ENCODE assay signal across 8 mouse cellular contexts in the genomic region with DNA sequence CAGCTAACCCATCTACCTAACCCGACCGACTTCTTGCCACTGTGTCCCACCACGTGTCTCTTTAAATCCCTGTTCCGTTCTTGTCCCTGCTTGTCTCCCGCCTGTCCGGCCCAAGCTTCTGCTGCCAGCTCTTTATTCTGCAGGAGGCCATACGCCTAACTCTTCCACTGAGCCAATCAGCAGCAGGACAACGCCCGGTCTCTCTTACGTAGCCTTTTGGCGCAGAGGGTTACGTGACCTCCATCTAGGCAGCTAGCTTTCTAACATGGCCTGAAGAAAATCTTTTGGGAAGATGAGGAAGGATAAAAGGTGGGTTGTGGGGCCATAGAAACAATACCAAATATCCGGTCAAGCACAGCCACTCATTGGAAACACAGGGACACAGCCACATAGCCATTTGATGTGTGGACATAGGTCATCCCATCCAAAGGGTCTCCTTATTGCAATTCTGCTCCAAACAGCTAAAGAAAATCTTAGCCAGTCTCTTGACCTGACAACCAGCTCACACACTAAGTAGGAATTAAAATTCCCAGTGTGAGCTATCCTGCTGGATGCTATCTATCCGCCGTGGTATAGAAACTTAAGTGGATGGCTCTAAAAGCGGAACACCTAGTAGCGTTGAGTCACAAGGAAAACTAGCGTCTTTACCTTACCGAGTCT. TPM values are rescaled to one million over a fixed set of nuclear protein-coding genes. Genes with fewer than 3 reads are reported as not detected.
DNase-seq lines count a peak whose midpoint lies in the region; ATAC-seq and TF ChIP-seq lines count a peak whose summit lies in the region.

No protein-coding gene starts in this region.

- peak; percentile 59 for ATAC-seq in Patski
- ATAC-seq in hindbrain, embryonic 14.5 days (ENCODE audit: low FRiP score) = peak; percentile 80

- CTCF ChIA-PET in Patski (lab: Charles Lee) = interaction anchor here (0.6 to 2.6 kb wide), 16 partner anchors 9 to 362 kb away, joined by 3 to 9 read pairs (median 3); a partner anchor contains a TSS

- no peaks in the 10 kb centered on the region for H3K27me3 ChIP-seq in Patski
- H3K27me3 ChIP-seq in hindbrain, embryonic 14.5 days (ENCODE audit: control insufficient read depth, insufficient read depth, low read length) = no peaks in the 10 kb centered on the region

- no peaks in the 10 kb centered on the region for H3K9me3 ChIP-seq in hindbrain, embryonic 14.5 days (ENCODE audit: control insufficient read depth, low read length)

- H3K4me2 ChIP-seq in hindbrain, embryonic 14.5 days (replicated peaks) = peak overlapping the region; percentile 77

- H3K4me1 ChIP-seq in hindbrain, embryonic 14.5 days (replicated peaks; ENCODE audit: control insufficient read depth, insufficient read depth, low read length) = peaks cover 16% of the 10 kb centered on the region

- POLR2A ChIA-PET in Patski (lab: Charles Lee) = interaction anchor here (0.6 to 2.8 kb wide), 15 partner anchors 8 to 1039 kb away, joined by 3 to 13 read pairs (median 4); a partner anchor contains a TSS

- peak overlapping the region; percentile 52 for H3K4me3 ChIP-seq in hindbrain, embryonic 14.5 days (replicated peaks; ENCODE audit: low read length)

- H3K27ac ChIP-seq in hindbrain, embryonic 14.5 days = peak overlapping the region; percentile 97

- TF ChIP-seq CTCF in Patski (IDR thresholded peaks at IDR 0.05) = no peak

- WGBS in hindbrain, embryonic 14.5 days = under 1% methylated on average over 19 of the region's 19 CpGs

- in situ Hi-C loops in Patski (cut with MboI; ENCODE audit: low pct_unique_long_range_greater_than_20kb) = loop anchor here (10.0 kb wide), 1 partner anchor 198 kb away; no protein-coding TSS in a partner anchor

- H3K36me3 ChIP-seq in hindbrain, embryonic 14.5 days (replicated peaks; ENCODE audit: control insufficient read depth, insufficient read depth) = no peaks in the 10 kb centered on the region

- H3K9ac ChIP-seq in hindbrain, embryonic 14.5 days = peak overlapping the region; percentile 71

- DNase-seq in Patski (ENCODE audit: low read depth, low spot score) = no peak
- peak; percentile 87 to 91 for DNase-seq in cerebellum, postnatal 14 days
- DNase-seq in frontal cortex, postnatal 36 days (ENCODE audit: low spot score in 2 of 2) = peak; percentile 84 to 88
- DNase-seq in hindbrain, embryonic 14.5 days (ENCODE audit: low spot score) = peak; percentile 74
- DNase-seq in layer of hippocampus, postnatal 36 days = peak; percentile 72 to 76
- peak; percentile 95 for DNase-seq in lung, postnatal 36 days
- DNase-seq in right cerebral cortex, adult 2 months (ENCODE audit: low spot score in 2 of 2) = peak; percentile 80 to 85
- DNase-seq in urinary bladder, postnatal 10 days (ENCODE audit: low spot score) = peak; percentile 30

RNA-seq across cellular contexts. Expression of a gene that starts 0.8 kb away (rescaled TPM):
- 0.72 TPM for polyA plus RNA-seq in Patski (2021)
- polyA plus RNA-seq in hindbrain, embryonic 14.5 days (2014; fragmentation: Nextera tagmentation; extraction: Ambion mirVana) = 2.9 and 6.0 TPM in 2 replicates
- total RNA-seq in layer of hippocampus, postnatal 36 days (2021) = 10 to 100 TPM; 27.7 to 30.4 TPM

RNA-seq across cellular contexts. Expression of a gene that starts 6.1 kb away (rescaled TPM):
- 0.83 TPM for polyA plus RNA-seq in Patski (2021)
- 11.2 and 12.3 TPM in 2 replicates for polyA plus RNA-seq in hindbrain, embryonic 14.5 days (2014; fragmentation: Nextera tagmentation; extraction: Ambion mirVana)
- 10 to 100 TPM; 42.9 to 45.4 TPM for total RNA-seq in layer of hippocampus, postnatal 36 days (2021)

RNA-seq across cellular contexts. Expression of a gene that starts 7.2 kb away (rescaled TPM):
- 8.0 TPM for polyA plus RNA-seq in Patski (2021)
- polyA plus RNA-seq in hindbrain, embryonic 14.5 days (2014; fragmentation: Nextera tagmentation; extraction: Ambion mirVana) = 4.1 and 4.7 TPM in 2 replicates
- total RNA-seq in layer of hippocampus, postnatal 36 days (2021) = 100 to 1,000 TPM; 120 TPM

RNA-seq across cellular contexts. Expression of a gene that starts 15.9 kb away (rescaled TPM):
- not detected for polyA plus RNA-seq in Patski (2021)
- 0.18 and 1.6 TPM in 2 replicates for polyA plus RNA-seq in hindbrain, embryonic 14.5 days (2014; fragmentation: Nextera tagmentation; extraction: Ambion mirVana)
- not detected for total RNA-seq in layer of hippocampus, postnatal 36 days (2021)

RNA-seq across cellular contexts. Expression of a gene that starts 17.0 kb away (rescaled TPM):
- 8.0 TPM for polyA plus RNA-seq in Patski (2021)
- 12.0 and 16.6 TPM in 2 replicates for polyA plus RNA-seq in hindbrain, embryonic 14.5 days (2014; fragmentation: Nextera tagmentation; extraction: Ambion mirVana)
- 10 to 100 TPM in 1 of 2 experiments, 1 to 10 TPM in 1; 3.1 to 11.1 TPM for total RNA-seq in layer of hippocampus, postnatal 36 days (2021)
